Mouse (Mus musculus) mature B cell (primary cell): ENCODE results near the gene Sh3bp1.

Experiments used
- in situ Hi-C: fragments of 300-500 bp; cut with MboI; formaldehyde crosslinking; loops from 2 replicates; pipeline ENCODE4 v1.14.3; 2019

The Sh3bp1 gene

GRCm38 (mm10) chr15:78915660-78916017 lies 16.1 kb downstream of the Sh3bp1 start:
- in situ Hi-C loops, result no loop called here

GRCm38 (mm10) chr15:78916052-78916826 lies 16.7 kb downstream of the Sh3bp1 start:
- in situ Hi-C loops, result no loop called here

- in situ Hi-C loops, result no loop called here
These were observed 18.6 kb downstream of the Sh3bp1 start for GRCm38 (mm10) chr15:78918126-78918525.

DNA sequence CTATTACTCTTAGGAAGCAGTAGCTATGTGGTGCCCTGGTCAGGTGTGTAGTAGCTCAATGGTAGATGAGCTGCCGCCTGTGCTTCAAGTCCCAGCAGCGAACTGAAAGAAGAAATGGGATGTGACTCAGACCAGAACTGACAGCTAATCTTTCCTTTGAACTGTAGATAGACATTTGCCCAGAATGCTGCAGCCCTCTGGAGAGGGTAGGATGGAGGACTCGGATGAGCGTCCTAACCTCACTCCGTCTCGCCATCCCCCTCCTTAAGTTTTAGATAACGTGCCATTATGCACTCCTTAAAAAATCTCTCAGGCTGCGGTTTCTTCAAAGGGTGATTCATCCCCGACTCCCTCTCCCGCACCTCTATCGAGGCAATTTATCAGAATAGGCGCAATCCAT lies 20.3 kb downstream of the Sh3bp1 start:
- in situ Hi-C loops, result no loop called here

- in situ Hi-C loops, result no loop called here
These were observed 23.1 kb downstream of the Sh3bp1 start for GRCm38 (mm10) chr15:78922700-78923099.

DNA sequence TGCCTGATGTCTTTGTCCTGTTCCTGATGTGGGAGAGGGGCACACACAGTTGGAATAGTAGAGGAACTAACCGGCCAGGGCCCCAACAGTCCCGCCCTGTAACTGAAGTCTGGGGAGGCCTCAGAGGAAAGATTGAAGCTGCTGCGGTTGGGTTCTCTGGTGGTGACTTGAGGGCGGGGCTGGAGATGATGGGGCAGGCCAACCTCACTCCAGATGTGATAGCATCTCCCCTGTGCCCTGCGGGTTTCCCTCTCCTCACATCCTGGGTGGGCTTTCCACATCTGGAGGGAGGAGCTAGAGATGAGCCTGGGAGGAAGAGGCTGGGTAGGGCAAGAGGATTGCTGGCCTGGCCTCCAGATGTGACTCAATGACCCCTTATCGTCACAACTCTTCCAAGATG lies 24.0 kb downstream of the Sh3bp1 start:
- in situ Hi-C loops, result no loop called here

DNA sequence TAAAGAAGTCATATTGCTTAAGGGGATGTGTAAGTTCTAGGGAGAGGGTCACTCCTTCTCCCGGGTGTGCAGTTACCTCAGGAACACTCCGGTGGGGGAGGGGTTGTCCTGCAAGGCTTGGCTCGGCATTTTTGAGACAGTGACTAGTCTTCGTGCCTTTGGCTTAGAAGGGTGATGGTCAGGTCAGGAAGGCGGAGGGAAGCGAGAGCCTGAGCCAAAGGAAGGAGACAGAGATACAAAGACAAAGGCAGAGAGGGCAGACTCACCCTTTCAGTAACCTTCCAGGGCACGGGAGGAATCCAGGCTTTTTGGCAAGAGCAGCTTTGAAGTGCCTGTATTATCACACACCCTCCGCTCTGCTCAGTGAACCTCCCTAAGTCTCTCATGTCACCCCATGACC lies 25.6 kb downstream of the Sh3bp1 start:
- in situ Hi-C loops, result no loop called here

- in situ Hi-C loops, result no loop called here
These were observed 26.7 kb downstream of the Sh3bp1 start, which contains the start of gene Lgals1 for GRCm38 (mm10) chr15:78926021-78926919. Gene Lgals1, plus strand, starts transcription at chr15:78926725.

DNA sequence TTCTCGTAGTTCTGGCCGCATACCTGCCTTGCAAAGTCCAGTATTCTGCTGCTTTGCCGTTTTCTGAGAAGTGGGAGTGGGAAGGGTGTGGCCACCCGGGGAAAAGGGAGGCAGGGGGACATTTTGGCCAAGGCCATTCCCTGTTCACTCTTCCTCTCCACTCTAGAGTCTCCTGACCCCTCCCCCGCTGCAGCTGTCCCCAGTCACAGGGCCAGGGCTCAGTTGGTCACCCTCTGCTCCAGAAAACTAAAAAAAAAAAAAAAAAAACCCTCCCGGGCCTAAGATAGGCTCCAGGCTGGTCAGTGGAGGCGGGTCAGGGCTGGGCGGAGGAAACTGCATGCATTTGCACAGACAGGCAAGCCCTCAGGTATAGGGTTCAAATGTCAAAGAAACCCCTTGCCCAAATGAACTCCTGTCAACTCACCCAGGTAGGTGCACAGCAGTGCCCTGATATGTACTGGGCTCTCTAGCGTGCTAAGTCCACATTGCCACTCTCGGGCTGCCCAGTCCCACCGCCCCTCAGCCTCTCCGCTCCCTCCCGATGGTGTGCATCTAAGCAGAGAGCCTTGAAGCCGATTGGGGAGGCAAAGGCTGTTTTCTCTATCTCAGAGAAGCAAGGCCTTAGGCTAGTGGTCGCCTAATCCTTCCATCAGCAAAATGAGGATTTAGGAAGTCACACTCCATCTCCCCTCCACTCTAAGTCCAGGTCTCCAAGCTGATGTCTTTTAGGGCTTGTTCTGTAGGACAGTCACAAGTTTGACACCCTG lies 27.6 kb downstream of the Sh3bp1 start:
- in situ Hi-C loops, result no loop called here

- in situ Hi-C loops, result no loop called here
These were observed 28.4 kb downstream of the Sh3bp1 start for GRCm38 (mm10) chr15:78927788-78928457.

GRCm38 (mm10) chr15:78928539-78928938 lies 29.0 kb downstream of the Sh3bp1 start:
- in situ Hi-C loops, result no loop called here

DNA sequence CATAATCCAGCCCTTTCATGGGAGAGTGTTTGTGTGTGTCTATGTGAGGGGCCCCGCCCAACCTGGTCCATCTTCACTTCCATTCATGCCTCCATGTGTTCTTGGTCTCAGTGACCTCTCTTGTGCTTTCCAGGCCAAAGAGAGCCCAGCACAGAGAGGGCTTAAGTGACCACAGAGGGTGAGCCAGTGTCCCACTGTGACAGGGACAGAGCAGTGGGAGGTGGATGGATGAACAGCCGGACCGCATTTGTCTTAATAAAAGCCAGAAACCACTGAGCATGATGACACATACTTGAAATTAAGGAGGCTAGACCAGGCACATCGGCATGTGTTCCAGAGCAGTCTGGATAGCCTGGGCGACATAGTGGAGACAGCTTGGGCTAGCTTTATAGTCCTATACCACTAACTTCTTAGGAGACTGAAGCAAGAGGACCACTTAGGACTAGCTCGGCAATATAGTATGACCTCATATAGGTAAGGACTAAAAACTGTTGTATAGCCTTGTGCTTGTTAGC lies 30.7 kb downstream of the Sh3bp1 start:
- in situ Hi-C loops, result no loop called here

DNA sequence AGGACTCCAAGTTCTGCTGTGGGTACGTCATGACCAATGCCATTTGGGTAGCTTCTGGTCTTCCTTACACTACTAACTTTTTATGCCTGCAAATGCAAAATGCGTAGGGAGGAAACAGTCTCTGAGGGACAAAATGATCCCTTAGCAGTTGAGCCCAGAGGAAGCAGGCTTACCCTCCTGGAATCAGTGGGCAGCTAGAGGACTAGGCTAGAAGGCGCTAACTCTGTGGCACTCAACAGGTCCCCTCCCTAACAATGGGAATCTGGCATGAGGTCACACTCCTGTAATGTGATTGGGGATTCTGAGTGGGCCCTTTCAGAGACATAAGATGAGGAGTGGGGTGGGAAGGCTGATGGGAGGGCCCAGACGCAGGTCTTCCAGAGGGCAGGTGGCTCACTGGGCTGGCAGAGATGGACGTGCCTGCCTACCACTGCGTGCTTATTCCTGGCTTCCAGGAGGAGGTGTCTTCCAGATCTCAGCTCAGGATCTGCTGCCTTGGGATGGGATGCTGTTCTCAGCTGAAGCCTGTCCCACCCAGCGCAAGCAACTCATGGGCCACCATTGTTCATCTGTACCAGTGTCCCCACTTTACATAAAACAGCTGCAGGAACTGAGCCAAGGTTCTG lies 31.3 kb downstream of the Sh3bp1 start:
- in situ Hi-C loops, result no loop called here

DNA sequence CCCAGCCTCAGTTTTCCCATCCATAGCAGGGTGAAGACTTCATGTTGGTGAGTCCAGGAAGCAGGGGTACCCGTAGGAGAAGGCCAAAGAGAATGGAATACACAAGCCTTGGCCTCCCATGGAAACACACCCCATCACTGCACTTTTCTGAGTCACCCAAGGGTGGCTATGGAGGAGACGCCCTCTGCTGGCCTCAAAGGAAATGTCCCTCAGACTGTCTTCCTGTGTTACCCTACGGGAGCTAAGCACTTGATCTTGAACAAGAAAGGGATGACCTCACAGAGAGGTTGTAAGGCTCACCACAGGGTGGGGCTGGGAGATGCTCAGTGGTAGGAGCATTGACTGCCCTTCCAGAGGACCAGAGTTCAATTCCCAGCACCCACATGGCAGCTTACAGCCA lies 32.0 kb downstream of the Sh3bp1 start:
- in situ Hi-C loops, result no loop called here

DNA sequence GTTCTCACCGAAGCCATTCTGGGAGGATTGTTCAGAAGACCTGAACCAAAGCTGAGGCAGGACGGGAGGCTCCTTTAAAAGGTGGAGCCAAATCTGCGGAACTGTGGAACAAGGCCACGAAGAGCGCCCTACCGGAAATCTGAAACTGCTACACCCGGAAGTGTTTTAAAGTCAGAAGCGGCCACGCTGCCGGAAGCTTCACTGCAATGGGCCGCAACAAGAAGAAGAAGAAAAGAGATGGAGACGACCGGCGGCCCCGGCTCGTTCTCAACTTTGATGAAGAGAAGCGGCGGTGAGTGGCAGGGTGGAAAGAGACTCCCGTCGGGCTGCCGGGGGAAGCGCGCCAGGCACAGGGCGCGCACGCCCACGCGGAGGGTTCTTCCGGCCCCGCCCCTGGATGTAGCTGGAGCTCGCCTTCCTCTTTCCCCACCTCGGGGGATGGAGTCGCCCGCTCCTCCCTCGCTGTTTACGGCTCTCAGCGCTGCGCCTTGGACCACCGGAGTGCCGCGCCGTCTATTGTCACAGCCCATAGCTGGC lies 35.3 kb downstream of the Sh3bp1 start, which contains the start of gene Nol12:
Nol12 (plus strand) TSS at position 150 of the 537 bp plus-strand sequence.
- in situ Hi-C loops, result no loop called here

- in situ Hi-C loops, result no loop called here
These were observed 36.8 kb downstream of the Sh3bp1 start for GRCm38 (mm10) chr15:78936403-78936802.

DNA sequence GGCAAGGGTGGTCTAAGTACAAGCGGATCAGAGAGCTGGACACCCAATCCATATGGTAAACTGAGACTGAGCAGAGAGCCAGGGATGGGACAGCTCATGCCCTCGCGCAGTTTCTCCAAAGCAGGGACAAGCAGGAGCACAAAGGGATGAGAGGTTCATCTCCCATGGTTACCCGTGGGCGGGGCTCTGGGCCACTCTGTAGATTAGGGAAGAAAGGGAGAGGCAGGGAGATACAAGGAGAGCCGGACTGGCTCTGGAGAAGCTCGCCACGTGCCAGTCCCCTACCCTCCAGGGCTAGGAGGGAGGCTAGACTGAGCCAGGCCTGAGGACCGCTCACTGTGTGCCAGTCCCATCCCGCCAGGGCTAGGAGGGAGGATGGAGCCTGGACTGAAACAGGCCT lies 37.7 kb downstream of the Sh3bp1 start:
- in situ Hi-C loops, result no loop called here

- in situ Hi-C loops, result no loop called here
These were observed 38.4 kb downstream of the Sh3bp1 start for GRCm38 (mm10) chr15:78937963-78938362.

GRCm38 (mm10) chr15:78940325-78940724 lies 40.8 kb downstream of the Sh3bp1 start:
- in situ Hi-C loops, result no loop called here

DNA sequence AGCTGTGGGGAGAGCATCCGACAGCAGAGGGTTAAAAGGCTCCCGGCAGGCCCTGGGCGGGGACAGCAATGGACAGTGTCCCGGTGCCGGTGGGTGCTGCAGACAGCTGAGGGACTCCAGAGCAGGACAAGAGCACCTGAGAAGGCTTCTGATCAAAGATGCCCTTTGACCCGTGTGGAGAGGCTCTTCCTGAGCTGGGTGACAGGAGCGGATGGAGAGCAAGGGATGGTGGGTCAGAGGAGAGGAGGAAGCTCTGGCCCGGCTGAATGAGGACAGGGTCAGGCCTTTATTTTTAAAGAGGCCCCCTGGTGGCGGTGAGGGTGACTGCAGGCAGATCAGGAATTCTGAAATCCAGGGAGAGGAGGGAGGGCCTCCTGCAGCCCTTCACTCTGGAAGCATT lies 43.1 kb downstream of the Sh3bp1 start:
- in situ Hi-C loops, result no loop called here

GRCm38 (mm10) chr15:78946232-78946631 lies 46.7 kb downstream of the Sh3bp1 start:
- in situ Hi-C loops, result no loop called here
